Mouse (Mus musculus): Measurements from ENCODE around the gene Gabarapl1.

GRCm38 (mm10) chr6:129575315-129575714 is 42.4 kb downstream of the Gabarapl1 start:
- TF ChIP-seq CTCF (IDR thresholded peaks at IDR 0.05; ENCODE audit: insufficient read depth, low read length): no peak
- no peak for TF ChIP-seq POLR2A (IDR thresholded peaks at IDR 0.05; ENCODE audit: borderline replicate concordance, extremely low read depth, low read depth, low read length)

Measured in lung, adult 2 months (tissue).